Mouse (Mus musculus): ENCODE results near the gene Glrx5. TPM values are rescaled to one million over a fixed set of nuclear protein-coding genes. Genes with fewer than 3 reads are reported as not detected.

The Glrx5 gene
- polyA plus RNA-seq, 1 experiment from 2014 or later: 190 TPM

- Histone ChIP-seq H3K4me3 (replicated peaks) (no peak overlapping the region), H3K27ac (no peak overlapping the region), H3K27me3 (replicated peaks) (no peaks in the 10 kb centered on the region), H3K4me1 (replicated peaks) (no peaks in the 10 kb centered on the region), H3K9me3 (no peaks in the 10 kb centered on the region), H3K36me3 (no peaks in the 10 kb centered on the region), H3K9ac (no peak overlapping the region), H3K4me2 (replicated peaks) (no peak overlapping the region)
- no peak for ATAC-seq
- 88% methylated on average over 6 of the region's 6 CpGs for WGBS
Observed at GRCm38 (mm10) chr12:105091604-105092003, 59.1 kb downstream of the Glrx5 start.

Other genes with a start within 250 kb of the Glrx5 start
- 4.1 and 4.3 TPM in 2 replicates for gene Clmn, start 167.6 kb upstream of the Glrx5 start, polyA plus RNA-seq (2015; fragmentation: Nextera tagmentation; extraction: Ambion mirVana)
- gene Syne3, start 22.9 kb upstream of the Glrx5 start, polyA plus RNA-seq (2015; fragmentation: Nextera tagmentation; extraction: Ambion mirVana): 0.50 and 0.76 TPM in 2 replicates
- not detected in 2 replicates for gene Tcl1b2, start 113.3 kb downstream of the Glrx5 start, polyA plus RNA-seq (2015; fragmentation: Nextera tagmentation; extraction: Ambion mirVana)
- not detected in 2 replicates for gene Tcl1b1, start 127.0 kb downstream of the Glrx5 start, polyA plus RNA-seq (2015; fragmentation: Nextera tagmentation; extraction: Ambion mirVana)
- not detected in 2 replicates for gene Tcl1b5, start 143.7 kb downstream of the Glrx5 start, polyA plus RNA-seq (2015; fragmentation: Nextera tagmentation; extraction: Ambion mirVana)
- gene Tcl1b3, start 158.4 kb downstream of the Glrx5 start, polyA plus RNA-seq (2015; fragmentation: Nextera tagmentation; extraction: Ambion mirVana): not detected in 2 replicates
- not detected in 2 replicates for gene Tcl1b4, start 169.3 kb downstream of the Glrx5 start, polyA plus RNA-seq (2015; fragmentation: Nextera tagmentation; extraction: Ambion mirVana)
- not detected in 2 replicates for gene Tcl1, start 190.1 kb downstream of the Glrx5 start, polyA plus RNA-seq (2015; fragmentation: Nextera tagmentation; extraction: Ambion mirVana)